Mouse (Mus musculus): ENCODE measurements around the gene Sfxn2. TPM values are rescaled to one million over a fixed set of nuclear protein-coding genes. Genes with fewer than 3 reads are reported as not detected.

Gene Sfxn2
- polyA plus RNA-seq, 1 experiment from 2014 or later = 15.6 TPM

DNA sequence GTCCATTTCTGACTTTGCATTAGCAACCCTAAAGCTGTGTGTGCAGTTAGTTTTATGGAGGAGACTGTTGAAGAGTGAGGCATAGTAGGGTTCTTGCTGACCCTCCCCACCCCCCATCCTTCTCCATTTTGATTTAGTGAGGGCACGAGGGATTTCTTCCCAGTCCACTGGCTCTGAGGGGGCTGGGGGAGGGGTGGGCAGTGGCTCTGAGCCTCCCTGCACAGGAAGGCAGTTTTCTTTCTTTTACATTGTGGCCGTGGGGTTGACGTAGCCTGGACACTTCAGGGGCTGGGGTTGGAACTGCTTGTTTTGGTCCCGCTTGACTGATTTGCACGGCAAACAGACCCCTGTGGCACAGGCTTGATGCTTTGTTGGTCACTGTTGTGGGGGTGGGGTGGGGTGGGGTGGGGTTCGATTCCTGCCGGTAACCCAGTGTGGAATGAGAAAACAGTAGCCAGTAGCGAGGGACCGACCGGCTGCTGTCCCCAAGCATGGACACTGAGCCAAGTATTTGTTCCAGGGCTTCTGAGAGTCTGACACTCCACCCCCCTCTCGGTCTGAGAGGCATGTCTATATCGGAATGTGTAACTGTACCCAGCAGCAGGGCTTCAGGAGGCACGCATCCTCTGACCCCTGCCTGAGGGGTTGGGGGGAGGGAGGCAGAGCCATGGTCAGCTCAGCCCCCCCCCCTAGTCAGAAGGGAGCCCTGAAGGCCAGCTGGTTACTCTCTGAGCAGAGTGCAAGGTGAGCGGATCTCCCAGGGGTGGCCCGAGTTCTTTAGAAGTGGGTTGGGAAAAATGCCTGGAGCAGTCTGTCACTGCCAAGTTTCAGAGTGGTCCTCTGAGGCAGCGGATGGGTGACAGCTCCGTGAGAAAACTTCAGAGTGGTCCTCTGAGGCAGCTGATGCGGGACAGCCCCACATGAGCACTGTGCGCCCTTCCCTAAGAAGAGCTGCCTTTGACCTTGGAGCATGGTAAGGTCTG is 50.9 kb downstream of the Sfxn2 start:
- Histone ChIP-seq H3K4me1 (ENCODE audit: control insufficient read depth, insufficient read depth, low read length) (peaks cover 37% of the 10 kb centered on the region), H3K4me2 (ENCODE audit: low read depth, severe bottlenecking) (peak overlapping the region; percentile 54), H3K9me3 (ENCODE audit: control insufficient read depth, low read length) (no peaks in the 10 kb centered on the region), H3K36me3 (ENCODE audit: control insufficient read depth, insufficient read depth, low read length) (peaks cover 6% of the 10 kb centered on the region; the same call in 1 of the 2 replicates), H3K4me3 (ENCODE audit: low read depth, low read length) (peak overlapping the region; percentile 25), H3K9ac (ENCODE audit: low read length) (peak overlapping the region; percentile 57), H3K27ac (replicated peaks; ENCODE audit: low read depth, low read length) (peak overlapping the region; percentile 73; the same call in 1 of the 2 replicates), H3K27me3 (ENCODE audit: control insufficient read depth, insufficient read depth, low read length) (no peaks in the 10 kb centered on the region)
- ATAC-seq (ENCODE audit: insufficient number of reproducible peaks, low FRiP score, low TSS enrichment, low read depth) (peak; percentile 50), DNase-seq (ENCODE audit: low spot score) (peak; percentile 52)
- 24% methylated on average over 19 of the region's 19 CpGs for WGBS

DNA sequence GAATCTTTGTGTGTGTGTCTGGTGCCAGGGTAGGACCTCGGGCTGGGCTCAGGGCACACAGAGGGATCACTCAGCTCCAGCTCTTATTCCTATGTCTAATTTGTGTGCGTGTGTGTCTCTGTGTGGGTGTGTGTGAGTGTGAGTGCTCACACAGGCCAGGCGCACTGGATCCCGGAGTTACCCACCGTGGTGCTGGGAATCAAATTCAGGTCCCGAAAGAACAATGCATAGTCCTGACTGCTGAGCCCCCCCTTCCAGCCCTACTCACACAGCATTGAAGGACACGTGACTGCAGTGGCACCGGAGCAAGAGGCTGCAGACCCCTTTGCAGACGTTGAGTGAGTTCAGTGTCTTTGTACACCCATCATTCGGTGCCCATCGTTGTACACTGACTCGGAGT is 51.9 kb downstream of the Sfxn2 start:
- no peaks in the 10 kb centered on the region for H3K9me3 ChIP-seq (ENCODE audit: control insufficient read depth, low read length)
- H3K4me3 ChIP-seq (ENCODE audit: low read depth, low read length) = no peak overlapping the region
- no peak overlapping the region for H3K27ac ChIP-seq (replicated peaks; ENCODE audit: low read depth, low read length)
- 0 out of 2 replicates have a peak overlapping the region, but pooled peaks have one; percentile 2 for H3K4me2 ChIP-seq (ENCODE audit: low read depth, severe bottlenecking)
- WGBS = 95% methylated on average over 12 of the region's 12 CpGs
- no peak for DNase-seq (ENCODE audit: low spot score)
- H3K27me3 ChIP-seq (ENCODE audit: control insufficient read depth, insufficient read depth, low read length) = no peaks in the 10 kb centered on the region
- H3K4me1 ChIP-seq (ENCODE audit: control insufficient read depth, insufficient read depth, low read length) = peaks cover 38% of the 10 kb centered on the region
- H3K9ac ChIP-seq (ENCODE audit: low read length) = no peak overlapping the region
- H3K36me3 ChIP-seq (ENCODE audit: control insufficient read depth, insufficient read depth, low read length) = peaks cover 6% of the 10 kb centered on the region; the same call in 1 of the 2 replicates
- no peak for ATAC-seq (ENCODE audit: insufficient number of reproducible peaks, low FRiP score, low TSS enrichment, low read depth)

DNA sequence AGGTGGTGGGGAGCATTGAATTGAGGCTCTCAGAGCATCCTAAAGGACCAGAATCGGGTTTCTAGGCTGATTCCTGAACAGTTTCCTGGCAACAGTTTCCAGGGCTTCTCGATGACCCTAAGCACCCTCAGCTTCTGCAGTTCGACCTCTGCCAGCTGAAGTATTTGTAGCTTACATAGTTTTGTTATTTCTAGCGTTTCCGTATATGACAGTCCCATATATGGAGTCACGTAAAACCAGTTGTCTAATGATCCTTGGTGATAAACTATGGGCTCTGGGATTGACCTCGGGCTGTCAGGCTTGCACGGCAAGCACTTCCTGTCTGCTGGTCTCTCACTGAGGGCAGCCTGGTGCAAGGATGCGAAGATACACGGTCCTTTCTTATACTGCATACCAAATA is 52.4 kb downstream of the Sfxn2 start:
- Histone ChIP-seq H3K9me3 (ENCODE audit: control insufficient read depth, low read length) (no peaks in the 10 kb centered on the region), H3K9ac (ENCODE audit: low read length) (no peak overlapping the region), H3K36me3 (ENCODE audit: control insufficient read depth, insufficient read depth, low read length) (peaks cover 6% of the 10 kb centered on the region; the same call in 1 of the 2 replicates), H3K4me3 (ENCODE audit: low read depth, low read length) (no peak overlapping the region), H3K27me3 (ENCODE audit: control insufficient read depth, insufficient read depth, low read length) (no peaks in the 10 kb centered on the region), H3K27ac (replicated peaks; ENCODE audit: low read depth, low read length) (no peak overlapping the region), H3K4me1 (ENCODE audit: control insufficient read depth, insufficient read depth, low read length) (peaks cover 40% of the 10 kb centered on the region), H3K4me2 (ENCODE audit: low read depth, severe bottlenecking) (0 out of 2 replicates have a peak overlapping the region, but pooled peaks have one; percentile 2)
- DNase-seq (ENCODE audit: low spot score) (no peak), ATAC-seq (ENCODE audit: insufficient number of reproducible peaks, low FRiP score, low TSS enrichment, low read depth) (no peak)
- WGBS = 77% methylated on average over 10 of the region's 10 CpGs

DNA sequence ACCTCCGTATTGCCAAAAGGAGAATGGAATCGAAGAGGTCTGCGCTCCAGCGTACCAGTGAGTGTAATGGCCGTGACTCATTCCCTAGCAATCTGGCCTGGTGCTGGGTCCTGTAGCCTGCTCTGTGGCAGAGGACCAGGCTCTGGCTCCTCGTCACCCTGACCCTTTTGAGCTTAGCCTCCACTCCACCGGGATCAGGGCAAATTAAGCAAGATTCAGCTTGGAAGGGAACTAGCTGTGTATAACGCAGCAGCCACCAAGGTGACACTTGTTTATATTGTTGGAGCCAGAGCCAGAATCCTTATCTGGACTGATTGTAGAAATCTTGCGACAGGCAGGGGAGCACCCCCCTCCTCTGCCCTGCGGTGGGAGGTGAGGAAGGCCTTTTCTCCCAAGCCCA is 55.2 kb downstream of the Sfxn2 start:
- Histone ChIP-seq H3K27me3 (ENCODE audit: control insufficient read depth, insufficient read depth, low read length) (no peaks in the 10 kb centered on the region), H3K4me1 (ENCODE audit: control insufficient read depth, insufficient read depth, low read length) (peaks cover 20% of the 10 kb centered on the region), H3K4me3 (ENCODE audit: low read depth, low read length) (no peak overlapping the region), H3K27ac (replicated peaks; ENCODE audit: low read depth, low read length) (no peak overlapping the region), H3K9me3 (ENCODE audit: control insufficient read depth, low read length) (no peaks in the 10 kb centered on the region), H3K9ac (ENCODE audit: low read length) (no peak overlapping the region), H3K4me2 (ENCODE audit: low read depth, severe bottlenecking) (no peak overlapping the region), H3K36me3 (ENCODE audit: control insufficient read depth, insufficient read depth, low read length) (peaks cover 6% of the 10 kb centered on the region; the same call in 1 of the 2 replicates)
- DNase-seq (ENCODE audit: low spot score) = no peak
- ATAC-seq (ENCODE audit: insufficient number of reproducible peaks, low FRiP score, low TSS enrichment, low read depth) = no peak
- 77% methylated on average over 10 of the region's 10 CpGs for WGBS

DNA sequence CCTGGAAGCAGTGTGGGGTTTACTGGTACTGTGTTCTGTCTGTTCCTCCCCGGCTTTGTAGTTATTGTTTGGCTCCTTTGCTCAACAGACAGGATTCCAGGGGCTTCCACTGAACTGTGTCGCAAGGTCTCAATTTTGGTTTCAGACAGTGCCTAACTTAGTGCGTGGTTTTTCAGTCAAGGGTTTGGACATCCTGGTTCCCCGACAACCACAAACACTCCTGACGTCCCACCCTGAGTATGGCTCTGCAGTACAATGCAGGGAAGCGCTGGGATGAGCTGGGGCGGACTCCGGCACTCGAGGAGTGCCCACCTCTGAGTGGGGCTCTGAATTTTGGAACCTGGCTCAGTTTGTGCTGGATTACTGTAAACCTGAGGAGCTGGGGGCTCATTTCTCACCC is 56.6 kb downstream of the Sfxn2 start:
- Histone ChIP-seq H3K4me1 (ENCODE audit: control insufficient read depth, insufficient read depth, low read length) (0 out of 2 replicates have a peak, but pooled peaks cover 11% of the 10 kb centered on the region), H3K9ac (ENCODE audit: low read length) (0 out of 2 replicates have a peak overlapping the region, but pooled peaks have one; percentile 12), H3K27me3 (ENCODE audit: control insufficient read depth, insufficient read depth, low read length) (no peaks in the 10 kb centered on the region), H3K4me2 (ENCODE audit: low read depth, severe bottlenecking) (no peak overlapping the region), H3K27ac (replicated peaks; ENCODE audit: low read depth, low read length) (no peak overlapping the region), H3K9me3 (ENCODE audit: control insufficient read depth, low read length) (no peaks in the 10 kb centered on the region), H3K36me3 (ENCODE audit: control insufficient read depth, insufficient read depth, low read length) (peaks cover 6% of the 10 kb centered on the region; the same call in 1 of the 2 replicates), H3K4me3 (ENCODE audit: low read depth, low read length) (no peak overlapping the region)
- ATAC-seq (ENCODE audit: insufficient number of reproducible peaks, low FRiP score, low TSS enrichment, low read depth) (no peak), DNase-seq (ENCODE audit: low spot score) (no peak)
- 88% methylated on average over 9 of the region's 9 CpGs for WGBS

DNA sequence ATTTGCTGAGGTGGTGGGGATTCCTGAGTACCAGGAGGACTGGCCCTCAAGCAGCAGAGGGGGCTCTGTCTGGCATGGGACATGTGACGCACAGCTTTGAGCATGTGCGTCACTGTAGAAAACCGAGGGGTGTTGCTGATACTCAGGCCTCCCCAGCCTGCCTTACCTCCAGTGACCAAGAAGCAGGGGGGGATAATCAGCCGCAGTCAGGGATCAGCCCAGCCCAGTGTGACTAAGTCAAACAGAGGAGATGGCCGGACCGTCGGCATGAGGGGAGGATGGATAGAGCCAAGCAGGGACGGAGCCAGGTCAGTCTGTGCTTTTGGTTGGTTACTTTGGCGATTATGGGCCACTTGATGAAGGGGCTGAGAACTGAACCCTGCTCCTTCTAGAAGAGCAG is 58.5 kb downstream of the Sfxn2 start:
- 89% methylated on average over 9 of the region's 9 CpGs for WGBS
- Histone ChIP-seq H3K27ac (replicated peaks; ENCODE audit: low read depth, low read length) (no peak overlapping the region), H3K9me3 (ENCODE audit: control insufficient read depth, low read length) (no peaks in the 10 kb centered on the region), H3K9ac (ENCODE audit: low read length) (no peak overlapping the region), H3K4me3 (ENCODE audit: low read depth, low read length) (no peak overlapping the region), H3K4me2 (ENCODE audit: low read depth, severe bottlenecking) (no peak overlapping the region), H3K27me3 (ENCODE audit: control insufficient read depth, insufficient read depth, low read length) (no peaks in the 10 kb centered on the region), H3K4me1 (ENCODE audit: control insufficient read depth, insufficient read depth, low read length) (peaks cover 16% of the 10 kb centered on the region; the same call in 1 of the 2 replicates), H3K36me3 (ENCODE audit: control insufficient read depth, insufficient read depth, low read length) (no peaks in the 10 kb centered on the region)
- ATAC-seq (ENCODE audit: insufficient number of reproducible peaks, low FRiP score, low TSS enrichment, low read depth) (no peak), DNase-seq (ENCODE audit: low spot score) (no peak)

DNA sequence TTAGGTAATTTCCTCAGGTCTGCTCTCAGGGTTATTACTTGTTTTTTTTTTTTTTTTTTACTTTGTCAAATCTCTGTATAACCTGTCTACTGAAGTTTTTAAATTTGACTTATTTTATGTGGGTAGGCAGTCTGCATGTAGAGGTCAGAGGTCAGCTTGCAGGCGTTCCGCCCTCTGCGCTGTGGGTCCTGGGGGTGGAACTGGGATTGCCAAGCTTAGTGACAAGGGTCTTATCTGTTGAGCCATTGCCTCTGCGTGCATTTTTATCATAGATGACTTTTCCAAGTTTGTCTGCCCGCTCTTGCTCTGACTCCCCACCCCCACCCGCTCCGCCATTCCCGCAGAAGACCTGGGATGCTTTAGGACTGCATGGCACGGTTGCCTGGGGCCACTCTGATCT is 62.6 kb downstream of the Sfxn2 start:
- Histone ChIP-seq H3K4me3 (ENCODE audit: low read depth, low read length) (no peak overlapping the region), H3K4me2 (ENCODE audit: low read depth, severe bottlenecking) (no peak overlapping the region), H3K9ac (ENCODE audit: low read length) (no peak overlapping the region), H3K4me1 (ENCODE audit: control insufficient read depth, insufficient read depth, low read length) (peaks cover 34% of the 10 kb centered on the region), H3K9me3 (ENCODE audit: control insufficient read depth, low read length) (no peaks in the 10 kb centered on the region), H3K36me3 (ENCODE audit: control insufficient read depth, insufficient read depth, low read length) (peaks cover 2% of the 10 kb centered on the region; the same call in 1 of the 2 replicates), H3K27ac (replicated peaks; ENCODE audit: low read depth, low read length) (no peak overlapping the region), H3K27me3 (ENCODE audit: control insufficient read depth, insufficient read depth, low read length) (no peaks in the 10 kb centered on the region)
- DNase-seq (ENCODE audit: low spot score) (no peak), ATAC-seq (ENCODE audit: insufficient number of reproducible peaks, low FRiP score, low TSS enrichment, low read depth) (no peak)
- WGBS = 67% methylated on average over 9 of the region's 9 CpGs

DNA sequence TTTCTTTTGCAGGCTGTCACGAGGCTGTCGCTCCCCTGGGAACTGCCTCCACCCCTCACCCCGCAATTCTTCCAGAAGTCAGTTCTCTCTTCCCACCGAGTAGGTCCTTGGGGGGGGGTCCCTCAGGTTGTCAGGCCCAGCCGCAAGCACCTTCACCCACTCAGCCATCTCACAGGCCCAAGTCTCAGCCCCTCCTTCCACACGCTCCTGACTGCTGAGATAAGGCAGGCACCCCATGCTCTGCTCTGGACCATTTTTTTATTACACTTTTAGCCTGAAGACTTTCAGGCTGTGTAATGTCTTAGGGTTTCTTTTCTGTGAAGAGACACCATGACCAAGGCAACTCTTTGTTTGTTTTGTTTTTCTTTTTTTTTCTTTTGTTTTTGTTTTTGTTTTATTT is 64.4 kb downstream of the Sfxn2 start:
- no peak overlapping the region for H3K4me3 ChIP-seq (ENCODE audit: low read depth, low read length)
- H3K36me3 ChIP-seq (ENCODE audit: control insufficient read depth, insufficient read depth, low read length) = peaks cover 2% of the 10 kb centered on the region; the same call in 1 of the 2 replicates
- peaks cover 52% of the 10 kb centered on the region for H3K4me1 ChIP-seq (ENCODE audit: control insufficient read depth, insufficient read depth, low read length)
- ATAC-seq (ENCODE audit: insufficient number of reproducible peaks, low FRiP score, low TSS enrichment, low read depth) (no peak), DNase-seq (ENCODE audit: low spot score) (no peak)
- H3K9me3 ChIP-seq (ENCODE audit: control insufficient read depth, low read length) = no peaks in the 10 kb centered on the region
- H3K27ac ChIP-seq (replicated peaks; ENCODE audit: low read depth, low read length) = no peak overlapping the region
- H3K27me3 ChIP-seq (ENCODE audit: control insufficient read depth, insufficient read depth, low read length) = no peaks in the 10 kb centered on the region
- no peak overlapping the region for H3K9ac ChIP-seq (ENCODE audit: low read length)
- no peak overlapping the region for H3K4me2 ChIP-seq (ENCODE audit: low read depth, severe bottlenecking)
- WGBS = 62% methylated on average over 6 of the region's 6 CpGs

Measured in limb, embryonic 11.5 days (tissue).